ENCODE assay signal across 9 mouse cellular contexts in the genomic region with DNA sequence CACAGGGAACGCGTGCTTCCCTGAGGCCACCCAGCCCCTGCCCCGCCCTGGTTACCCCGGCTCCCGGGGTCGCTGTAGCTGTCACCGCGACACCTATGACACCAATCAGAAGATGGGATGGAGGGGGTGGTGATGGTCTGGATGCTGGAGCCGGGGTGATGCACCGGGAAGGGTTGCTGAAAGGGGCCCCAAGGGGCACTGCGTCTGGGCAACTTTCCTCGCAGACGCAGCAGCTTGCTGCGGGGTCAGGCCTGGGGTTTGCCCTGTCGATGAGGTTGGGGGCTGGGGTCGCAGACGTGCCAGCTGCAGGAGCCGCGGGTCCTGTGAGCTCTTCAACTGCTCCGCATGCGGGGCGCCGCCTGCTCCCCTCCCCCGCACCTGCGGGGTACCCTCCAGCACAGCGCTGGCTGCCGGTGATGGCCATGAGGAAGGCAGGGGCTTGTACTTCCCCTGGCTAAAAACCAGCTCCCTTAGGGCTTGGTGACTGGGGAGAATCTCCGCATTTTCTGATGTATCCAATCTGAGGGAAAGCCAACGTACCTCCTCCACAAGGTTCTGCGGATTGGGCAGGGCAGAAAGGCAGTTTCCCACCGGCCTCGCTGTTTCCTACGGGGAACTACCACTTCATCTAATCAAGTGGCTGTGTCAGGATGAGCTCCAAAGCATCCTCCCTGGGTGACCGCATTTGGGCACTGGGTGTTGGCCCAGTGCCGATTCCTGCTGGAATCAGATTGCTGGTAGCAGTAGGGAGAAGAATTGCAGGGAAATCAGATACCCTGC. TPM values are rescaled to one million over a fixed set of nuclear protein-coding genes. Genes with fewer than 3 reads are reported as not detected.
DNase-seq lines count a peak whose midpoint lies in the region; ATAC-seq and TF ChIP-seq lines count a peak whose summit lies in the region.
"Had no signal": no experiment of that assay in that cellular context is flagged by ENCODE, and none has a peak within 500 bp of the region (broad histone marks: within the 10 kb centered on the region; RNA-seq: fewer than 3 reads in every experiment).

No protein-coding gene starts in this region.

- peak overlapping the region; percentile 95 for H3K4me2 ChIP-seq in heart, embryonic 16.5 days (ENCODE audit: low read depth, low read length)
- H3K4me2 ChIP-seq in forebrain, embryonic 13.5 days: peak overlapping the region; percentile 78
- H3K4me2 ChIP-seq in liver, embryonic 15.5 days: peak overlapping the region; percentile 29

- H3K4me1 ChIP-seq in heart, embryonic 16.5 days (ENCODE audit: control insufficient read depth, insufficient read depth, low read length): peaks cover 9% of the 10 kb centered on the region
- H3K4me1 ChIP-seq in forebrain, embryonic 13.5 days: peaks cover 4% of the 10 kb centered on the region
- H3K4me1 ChIP-seq in liver, embryonic 15.5 days (replicated peaks): no peaks in the 10 kb centered on the region
- no peaks in the 10 kb centered on the region for H3K4me1 ChIP-seq in small intestine, adult 2 months (ENCODE audit: control insufficient read depth, insufficient read depth, insufficient read length, low read length)

- no peak for TF ChIP-seq CTCF in small intestine, adult 2 months (IDR thresholded peaks at IDR 0.05; ENCODE audit: extremely low read depth, insufficient read length, insufficient replicate concordance, low read depth, low read length)

- ATAC-seq in heart, embryonic 16.5 days (replicated peaks; ENCODE audit: extremely low read depth, insufficient read depth, low FRiP score): peak; percentile 67
- peak; percentile 64 for ATAC-seq in forebrain, embryonic 13.5 days
- ATAC-seq in liver, embryonic 15.5 days (ENCODE audit: insufficient read depth): no peak
- ATAC-seq: Patski had no signal

- no peak for TF ChIP-seq POLR2A in small intestine, adult 2 months (IDR thresholded peaks at IDR 0.05; ENCODE audit: low read depth, low read length)

- H3K27me3 ChIP-seq in heart, embryonic 16.5 days (ENCODE audit: control insufficient read depth, insufficient read depth, low read length): peaks cover 23% of the 10 kb centered on the region
- H3K27me3 ChIP-seq in forebrain, embryonic 13.5 days: 0 out of 2 replicates have a peak, but pooled peaks cover 3% of the 10 kb centered on the region
- peaks cover 22% of the 10 kb centered on the region for H3K27me3 ChIP-seq in liver, embryonic 15.5 days
- no peaks in the 10 kb centered on the region for H3K27me3 ChIP-seq in small intestine, adult 2 months (ENCODE audit: control insufficient read depth, insufficient read depth, low read length)

- no peak overlapping the region for H3K27ac ChIP-seq in heart, embryonic 16.5 days (ENCODE audit: low read length)
- H3K27ac ChIP-seq in forebrain, embryonic 13.5 days: peak overlapping the region; percentile 62
- H3K27ac ChIP-seq in liver, embryonic 15.5 days (replicated peaks): no peak overlapping the region
- no peak overlapping the region for H3K27ac ChIP-seq in small intestine, adult 2 months (ENCODE audit: insufficient read depth, low read depth, low read length)

- no peaks in the 10 kb centered on the region for H3K9me3 ChIP-seq in heart, embryonic 16.5 days (replicated peaks; ENCODE audit: control insufficient read depth, low read length)
- H3K9me3 ChIP-seq in forebrain, embryonic 13.5 days (replicated peaks): no peaks in the 10 kb centered on the region
- no peaks in the 10 kb centered on the region for H3K9me3 ChIP-seq in liver, embryonic 15.5 days (replicated peaks)

- WGBS in heart, embryonic 16.5 days: under 1% methylated on average over 35 of the region's 35 CpGs
- 1% methylated on average over 33 of the region's 35 CpGs for WGBS in forebrain, embryonic 13.5 days
- WGBS in liver, embryonic 15.5 days (ENCODE audit: insufficient replicate concordance): 2% methylated on average over 35 of the region's 35 CpGs
- 4% methylated on average over 35 of the region's 35 CpGs for WGBS in small intestine, adult 2 months

- H3K36me3 ChIP-seq in heart, embryonic 16.5 days (ENCODE audit: control insufficient read depth, insufficient read depth): no peaks in the 10 kb centered on the region
- no peaks in the 10 kb centered on the region for H3K36me3 ChIP-seq in forebrain, embryonic 13.5 days (ENCODE audit: poor library complexity, severe bottlenecking)
- no peaks in the 10 kb centered on the region for H3K36me3 ChIP-seq in liver, embryonic 15.5 days (replicated peaks)
- no peaks in the 10 kb centered on the region for H3K36me3 ChIP-seq in small intestine, adult 2 months (ENCODE audit: control insufficient read depth, insufficient read depth, low read length)

- no peak for DNase-seq in heart, postnatal 4 days
- DNase-seq in brain, adult 2 months (ENCODE audit: low read depth, low spot score): peak; percentile 87
- peak; percentile 1 for DNase-seq in kidney, postnatal 14 days
- DNase-seq in spleen, postnatal 14 days (ENCODE audit: low spot score in 2 of 2): no peak

- H3K4me3 ChIP-seq in heart, embryonic 16.5 days (ENCODE audit: low read length): peak overlapping the region; percentile 55
- peak overlapping the region; percentile 60 for H3K4me3 ChIP-seq in forebrain, embryonic 13.5 days
- H3K4me3 ChIP-seq in liver, embryonic 15.5 days (replicated peaks): no peak overlapping the region
- H3K4me3 ChIP-seq in small intestine, adult 2 months (ENCODE audit: low read depth, low read length): peak overlapping the region; percentile 30

- H3K9ac ChIP-seq in heart, embryonic 16.5 days (ENCODE audit: low read length): peak overlapping the region; percentile 51
- H3K9ac ChIP-seq in forebrain, embryonic 13.5 days: peak overlapping the region; percentile 61
- H3K9ac ChIP-seq in liver, embryonic 15.5 days: no peak overlapping the region

RNA-seq across cellular contexts. Expression of a gene that starts 0.6 kb away (rescaled TPM):
- 0.17 and 0.29 TPM in 2 replicates for polyA plus RNA-seq in heart, embryonic 16.5 days (2015; fragmentation: Nextera tagmentation; extraction: Ambion mirVana)
- under 1 TPM; 0.10 to 0.25 TPM for total RNA-seq in heart, postnatal 4 days (2021)
- polyA plus RNA-seq in forebrain, embryonic 13.5 days (2015; fragmentation: Nextera tagmentation; extraction: Ambion mirVana): 7.6 and 10.0 TPM in 2 replicates
- polyA plus RNA-seq in liver, embryonic 15.5 days (2015; fragmentation: Nextera tagmentation; extraction: Ambion mirVana): 0.03 and 0.05 TPM in 2 replicates
- polyA plus RNA-seq in small intestine, adult 2 months (2012; rRNA removed): 0.11 and 0.42 TPM in 2 replicates
- polyA plus RNA-seq: Patski had no signal

Comparison
In these comparisons a context has a peak if more than half of its experiments do, and no peak if none do; other contexts are left out.
1. H3K4me2 ChIP-seq: peak in every context shown above with its lines; median percentile 95 in heart, embryonic 16.5 days; 78 in forebrain, embryonic 13.5 days; 29 in liver, embryonic 15.5 days.
2. DNase-seq: peak in brain, adult 2 months (single experiment) and kidney, postnatal 14 days (single experiment); none in heart, postnatal 4 days (single experiment) and spleen, postnatal 14 days (0 of 2).